In the genomic region with DNA sequence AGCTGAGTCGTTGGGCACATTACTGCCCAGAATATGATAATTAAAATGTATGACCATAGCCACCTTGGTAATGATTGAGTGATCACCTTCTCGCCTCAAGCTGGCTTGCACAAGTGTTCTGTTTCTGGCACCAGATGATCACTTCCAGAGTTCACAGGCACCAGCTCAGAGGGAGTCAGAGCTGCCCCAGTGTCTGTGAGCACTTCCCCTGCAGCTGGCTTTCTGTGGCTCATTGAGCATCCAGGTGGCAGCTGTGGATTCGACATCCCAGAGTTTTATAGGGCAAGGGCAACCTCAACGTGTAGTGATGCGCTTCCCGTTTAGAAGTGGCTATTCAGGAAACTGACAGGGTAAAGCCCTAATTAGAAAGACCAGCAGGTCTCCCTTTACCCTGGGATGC, we compare ENCODE assay signal across 19 mouse cellular contexts.
DNase-seq lines count a peak whose midpoint lies in the region; ATAC-seq lines count a peak whose summit lies in the region.
"Had no signal": no experiment of that assay in that cellular context is flagged by ENCODE, and none has a peak within 500 bp of the region (broad histone marks: within the 10 kb centered on the region; RNA-seq: fewer than 3 reads in every experiment).

No protein-coding gene starts in this region.

- no peak overlapping the region for H3K4me2 ChIP-seq in forebrain, embryonic 14.5 days (ENCODE audit: low read length)
- no peak overlapping the region for H3K4me2 ChIP-seq in forebrain, embryonic 15.5 days (replicated peaks)
- no peak overlapping the region for H3K4me2 ChIP-seq in midbrain, embryonic 13.5 days (replicated peaks)
- H3K4me2 ChIP-seq: forebrain, embryonic 12.5 days; liver, embryonic 11.5 days had no signal

- H3K27me3 ChIP-seq in forebrain, embryonic 14.5 days (replicated peaks; ENCODE audit: control insufficient read depth, insufficient read depth, low read length): no peaks in the 10 kb centered on the region
- no peaks in the 10 kb centered on the region for H3K27me3 ChIP-seq in forebrain, embryonic 15.5 days
- H3K27me3 ChIP-seq in midbrain, embryonic 13.5 days: no peaks in the 10 kb centered on the region
- H3K27me3 ChIP-seq in midbrain, embryonic 10.5 days (ENCODE audit: low read depth, poor library complexity, severe bottlenecking): no peaks in the 10 kb centered on the region
- H3K27me3 ChIP-seq: forebrain, embryonic 12.5 days had no signal

- H3K4me1 ChIP-seq in forebrain, embryonic 14.5 days (ENCODE audit: control insufficient read depth, insufficient read depth, low read length): peaks cover 4% of the 10 kb centered on the region; the same call in 1 of the 2 replicates
- no peaks in the 10 kb centered on the region for H3K4me1 ChIP-seq in forebrain, embryonic 15.5 days
- no peaks in the 10 kb centered on the region for H3K4me1 ChIP-seq in midbrain, embryonic 13.5 days (replicated peaks)
- H3K4me1 ChIP-seq in midbrain, embryonic 10.5 days: no peaks in the 10 kb centered on the region

- H3K9me3 ChIP-seq in forebrain, embryonic 14.5 days (replicated peaks; ENCODE audit: control insufficient read depth, low read length): no peaks in the 10 kb centered on the region
- H3K9me3 ChIP-seq in forebrain, embryonic 15.5 days: no peaks in the 10 kb centered on the region
- H3K9me3 ChIP-seq in midbrain, embryonic 13.5 days: no peaks in the 10 kb centered on the region
- H3K9me3 ChIP-seq in midbrain, embryonic 10.5 days (replicated peaks): no peaks in the 10 kb centered on the region
- H3K9me3 ChIP-seq: forebrain, embryonic 12.5 days had no signal

- WGBS in forebrain, embryonic 14.5 days: 35% methylated on average over 6 of the region's 6 CpGs
- WGBS in forebrain, embryonic 15.5 days: 34% methylated on average over 6 of the region's 6 CpGs
- WGBS in midbrain, embryonic 13.5 days: 31% methylated on average over 6 of the region's 6 CpGs
- WGBS in midbrain, embryonic 10.5 days: 61% methylated on average over 6 of the region's 6 CpGs

- H3K27ac ChIP-seq in forebrain, embryonic 14.5 days (ENCODE audit: low read depth, low read length): no peak overlapping the region
- H3K27ac ChIP-seq in forebrain, embryonic 15.5 days (replicated peaks): no peak overlapping the region
- H3K27ac ChIP-seq in midbrain, embryonic 13.5 days: no peak overlapping the region
- no peak overlapping the region for H3K27ac ChIP-seq in midbrain, embryonic 10.5 days (replicated peaks)
- H3K27ac ChIP-seq: forebrain, embryonic 12.5 days; gastrocnemius, adult 2 months; heart, adult 2 months; layer of hippocampus, adult 2 months had no signal

- H3K9ac ChIP-seq in forebrain, embryonic 14.5 days (ENCODE audit: low read length): no peak overlapping the region
- H3K9ac ChIP-seq in forebrain, embryonic 15.5 days (replicated peaks): no peak overlapping the region
- H3K9ac ChIP-seq in midbrain, embryonic 13.5 days (replicated peaks): no peak overlapping the region
- H3K9ac ChIP-seq: forebrain, embryonic 12.5 days had no signal

- no peaks in the 10 kb centered on the region for H3K36me3 ChIP-seq in forebrain, embryonic 14.5 days (ENCODE audit: control insufficient read depth, insufficient read depth, low read length)
- H3K36me3 ChIP-seq in forebrain, embryonic 15.5 days: no peaks in the 10 kb centered on the region
- H3K36me3 ChIP-seq in midbrain, embryonic 13.5 days: no peaks in the 10 kb centered on the region
- H3K36me3 ChIP-seq in midbrain, embryonic 10.5 days: no peaks in the 10 kb centered on the region
- H3K36me3 ChIP-seq: forebrain, embryonic 12.5 days had no signal

- H3K4me3 ChIP-seq in forebrain, embryonic 14.5 days (ENCODE audit: low read depth, low read length): no peak overlapping the region
- H3K4me3 ChIP-seq in forebrain, embryonic 15.5 days: no peak overlapping the region
- H3K4me3 ChIP-seq in midbrain, embryonic 13.5 days (replicated peaks): no peak overlapping the region
- no peak overlapping the region for H3K4me3 ChIP-seq in midbrain, embryonic 10.5 days
- H3K4me3 ChIP-seq: forebrain, embryonic 12.5 days; gastrocnemius, adult 2 months; heart, adult 2 months; layer of hippocampus, adult 2 months had no signal

- peak; percentile 22 for DNase-seq in forebrain, embryonic 14.5 days (ENCODE audit: low spot score)
- DNase-seq in midbrain, embryonic 10.5 days (ENCODE audit: low spot score): no peak
- peak; percentile 16 for DNase-seq in brain, adult 2 months (ENCODE audit: low read depth, low spot score)
- DNase-seq in layer of hippocampus, postnatal 10 days (ENCODE audit: low spot score in 2 of 2): no peak
- no peak for DNase-seq in T-cell, adult 2 months (ENCODE audit: low spot score)
- DNase-seq: adrenal gland, postnatal 10 days; cerebellum, postnatal 14 days; gastrocnemius, adult 2 months; heart, adult 2 months; heart, postnatal 10 days; lung, postnatal 10 days; thymus, postnatal 14 days had no signal

- no peak for ATAC-seq in forebrain, embryonic 14.5 days
- no peak for ATAC-seq in forebrain, embryonic 15.5 days (replicated peaks)
- ATAC-seq in midbrain, embryonic 13.5 days: peak; percentile 45; the same call in 1 of the 2 replicates
- ATAC-seq in neutrophil, adult 5-6 weeks (ENCODE audit: extremely low read depth, insufficient number of reproducible peaks, low FRiP score, poor library complexity, severe bottlenecking): 0 out of 2 replicates have a peak, but pooled peaks have one; percentile 36
- ATAC-seq: intestine, postnatal 0 days had no signal

Comparison
In these comparisons a context has a peak if more than half of its experiments do, and no peak if none do; other contexts are left out.
1. ATAC-seq: peak in midbrain, embryonic 13.5 days (single experiment) and neutrophil, adult 5-6 weeks (single experiment); none in forebrain, embryonic 14.5 days (single experiment) and forebrain, embryonic 15.5 days (single experiment).
2. DNase-seq: peak in forebrain, embryonic 14.5 days (single experiment) and brain, adult 2 months (single experiment); none in midbrain, embryonic 10.5 days (single experiment), layer of hippocampus, postnatal 10 days (0 of 2) and T-cell, adult 2 months (single experiment).